Mouse (Mus musculus): ENCODE results near the gene Igsf21.

Igsf21 gene

DNA sequence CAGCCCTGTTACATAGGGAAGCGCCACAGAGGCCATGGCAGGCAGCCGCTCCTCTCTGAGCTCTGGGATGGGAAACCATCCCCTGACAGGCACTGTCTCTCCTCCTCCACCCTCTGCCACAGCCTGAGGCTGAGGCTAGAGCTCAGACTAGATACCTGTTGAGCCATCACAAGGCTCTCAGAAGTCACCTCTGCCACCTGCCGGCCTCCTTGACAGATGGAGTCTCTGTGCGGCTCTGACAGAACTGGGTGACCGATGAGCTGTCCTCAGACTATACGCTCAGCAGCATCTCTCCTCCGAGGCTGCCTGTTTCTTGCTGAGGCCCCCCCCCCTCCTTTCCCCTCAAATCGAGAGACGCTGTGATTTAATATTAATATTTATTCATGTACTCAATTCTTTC lies 49.9 kb downstream of the Igsf21 start:
- DNase-seq (ENCODE audit: low read depth, low spot score): no peak

DNA sequence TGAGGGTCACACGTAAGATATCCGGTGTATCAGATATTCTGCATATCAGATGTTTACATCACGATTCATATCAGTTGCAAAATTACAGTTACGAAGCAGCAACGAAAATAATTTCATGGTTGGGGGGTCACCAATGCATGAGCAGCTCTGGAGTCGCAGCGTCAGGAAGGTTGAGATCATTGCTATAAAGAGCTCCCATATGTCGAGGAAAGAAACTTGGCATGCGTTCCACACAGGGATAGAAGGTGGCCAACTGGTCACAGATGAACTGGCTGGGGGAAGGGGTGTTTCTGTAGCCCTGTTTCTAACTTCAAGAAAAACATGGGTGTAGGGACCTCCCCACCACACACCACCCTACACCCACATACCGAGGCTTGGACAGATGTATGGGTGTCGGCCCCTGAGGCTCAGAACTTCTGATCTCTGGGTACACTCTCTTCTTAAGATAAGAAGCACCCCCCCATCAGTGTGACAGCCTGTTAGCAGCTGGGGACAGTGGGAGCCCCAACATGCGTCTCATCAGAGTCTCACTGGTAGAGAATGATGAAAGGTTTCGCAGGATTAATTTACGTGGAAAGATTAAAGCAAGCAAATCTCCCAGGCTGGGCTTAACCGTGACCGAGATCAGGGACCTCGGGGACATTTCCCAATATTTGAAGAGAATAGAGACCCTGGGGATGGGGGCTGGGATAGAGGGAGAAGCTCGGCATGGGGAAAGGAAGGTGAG lies 54.1 kb downstream of the Igsf21 start:
- DNase-seq (ENCODE audit: low read depth, low spot score): no peak

- no peak for DNase-seq (ENCODE audit: low read depth, low spot score)
These were observed 57.0 kb downstream of the Igsf21 start for GRCm38 (mm10) chr4:140189601-140190000.

GRCm38 (mm10) chr4:140188626-140189025 lies 58.0 kb downstream of the Igsf21 start:
- no peak for DNase-seq (ENCODE audit: low read depth, low spot score)

- DNase-seq (ENCODE audit: low read depth, low spot score): no peak
These were observed 59.0 kb downstream of the Igsf21 start for GRCm38 (mm10) chr4:140187404-140188145.

- no peak for DNase-seq (ENCODE audit: low read depth, low spot score)
These were observed 67.0 kb downstream of the Igsf21 start for GRCm38 (mm10) chr4:140179576-140179975.

DNA sequence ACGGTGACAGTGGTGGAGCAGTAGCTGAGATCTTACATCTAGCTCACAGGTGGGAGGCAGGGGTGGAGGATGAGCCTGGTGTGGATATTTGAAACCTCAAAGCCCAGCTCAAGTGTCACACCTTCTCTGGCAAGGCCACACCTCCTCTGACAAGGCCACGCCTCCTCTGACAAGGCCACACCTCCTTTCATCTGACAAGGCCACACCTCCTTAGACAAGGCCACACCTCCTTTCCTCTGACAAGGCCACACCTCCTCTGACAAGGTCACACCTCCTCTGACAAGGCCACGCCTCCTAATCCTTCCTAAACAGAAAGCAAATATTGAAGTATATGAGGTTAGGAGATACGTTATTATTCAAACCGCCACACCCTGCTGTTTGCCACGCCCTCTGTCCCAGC lies 69.5 kb downstream of the Igsf21 start:
- DNase-seq (ENCODE audit: low read depth, low spot score): no peak

DNA sequence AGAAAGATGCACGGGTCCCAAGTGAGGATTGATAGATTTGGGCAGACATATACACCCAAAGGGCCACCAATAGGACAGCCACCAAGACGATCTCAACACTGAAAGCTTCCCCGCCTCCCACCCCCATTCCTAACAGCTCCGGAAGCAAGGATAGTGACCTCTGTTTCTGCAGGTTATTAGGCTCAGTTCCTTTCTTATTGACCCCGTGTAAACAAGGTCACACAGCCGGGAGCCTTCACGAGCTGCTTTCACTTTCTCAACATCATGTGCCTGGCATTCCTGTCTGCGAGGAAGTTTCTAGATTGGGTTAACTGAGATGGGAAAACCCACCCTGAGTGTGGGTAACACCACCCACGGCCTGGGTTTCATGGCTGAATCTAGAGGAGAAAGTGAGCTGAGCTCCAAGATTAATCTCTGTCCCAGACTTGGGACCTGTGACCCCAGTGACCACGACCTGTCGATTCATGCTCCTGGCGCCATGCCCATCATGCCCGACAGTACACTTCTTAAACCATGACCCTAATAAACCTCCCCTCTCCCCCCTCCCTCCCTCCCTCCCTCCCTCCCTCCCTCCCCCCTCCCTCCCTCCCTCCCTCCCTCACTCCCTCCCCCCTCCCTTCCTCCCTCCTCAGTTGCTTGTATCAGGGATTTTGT lies 72.7 kb downstream of the Igsf21 start:
- DNase-seq (ENCODE audit: low read depth, low spot score): no peak

GRCm38 (mm10) chr4:140173084-140173483 lies 73.5 kb downstream of the Igsf21 start:
- DNase-seq (ENCODE audit: low read depth, low spot score): no peak

DNA sequence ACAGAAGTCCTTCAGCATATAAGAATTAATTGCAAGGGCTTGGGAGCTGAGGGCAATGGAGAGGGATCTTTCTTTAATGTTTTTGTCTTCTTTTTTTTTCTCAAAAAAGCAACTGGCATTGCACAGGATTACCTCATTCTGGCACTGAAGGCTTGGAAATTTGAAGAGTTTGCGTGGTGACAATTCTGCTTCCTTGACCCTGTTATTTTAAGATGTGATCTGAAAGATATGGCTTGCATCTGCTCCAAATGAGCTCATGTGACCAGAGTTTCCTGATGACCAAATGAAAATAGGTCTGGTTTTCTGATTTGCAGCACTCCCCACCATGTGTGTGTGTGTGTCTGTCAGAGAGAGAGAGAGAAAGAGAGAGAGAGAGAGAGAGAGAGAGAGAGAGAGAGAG lies 74.7 kb downstream of the Igsf21 start:
- DNase-seq (ENCODE audit: low read depth, low spot score): no peak

DNA sequence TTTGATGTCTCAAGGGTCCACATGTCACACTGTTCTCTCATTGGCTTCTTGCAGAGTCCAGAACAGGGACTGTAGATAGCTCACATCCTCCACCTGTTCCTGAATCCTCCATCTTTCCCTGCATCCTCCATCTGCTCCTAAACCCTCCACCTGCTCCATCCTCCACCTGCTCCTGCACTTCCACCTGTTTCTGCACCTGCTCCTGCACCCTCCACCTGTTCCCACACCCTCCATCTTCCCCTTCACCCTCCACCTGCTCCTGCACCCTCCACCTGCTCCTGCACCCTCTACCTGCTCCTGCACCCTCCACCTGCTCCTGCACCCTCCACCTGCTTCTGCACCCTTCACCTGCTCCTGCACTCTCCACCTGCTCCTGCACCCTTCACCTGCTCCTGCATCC lies 75.4 kb downstream of the Igsf21 start:
- DNase-seq (ENCODE audit: low read depth, low spot score): no peak

DNA sequence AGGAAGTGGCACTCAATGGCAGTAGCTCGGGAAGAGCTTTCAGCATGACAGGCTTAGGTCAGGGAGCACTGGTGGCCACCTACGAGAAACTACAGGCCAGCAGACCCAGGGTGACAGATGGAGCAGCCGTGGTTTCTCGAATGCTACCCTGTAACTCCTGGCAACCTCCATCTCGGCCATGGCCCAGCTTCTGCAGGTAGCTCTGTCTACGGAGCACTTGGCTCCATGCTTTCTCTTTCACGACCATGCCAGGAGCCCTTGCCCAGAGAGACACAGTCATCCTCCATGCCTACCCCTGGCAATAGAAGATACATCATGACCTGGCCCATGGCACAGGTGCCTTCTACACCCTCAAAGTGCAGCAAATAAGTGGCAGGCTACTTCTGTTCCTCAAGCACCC lies 80.7 kb downstream of the Igsf21 start:
- DNase-seq (ENCODE audit: low read depth, low spot score): no peak

DNA sequence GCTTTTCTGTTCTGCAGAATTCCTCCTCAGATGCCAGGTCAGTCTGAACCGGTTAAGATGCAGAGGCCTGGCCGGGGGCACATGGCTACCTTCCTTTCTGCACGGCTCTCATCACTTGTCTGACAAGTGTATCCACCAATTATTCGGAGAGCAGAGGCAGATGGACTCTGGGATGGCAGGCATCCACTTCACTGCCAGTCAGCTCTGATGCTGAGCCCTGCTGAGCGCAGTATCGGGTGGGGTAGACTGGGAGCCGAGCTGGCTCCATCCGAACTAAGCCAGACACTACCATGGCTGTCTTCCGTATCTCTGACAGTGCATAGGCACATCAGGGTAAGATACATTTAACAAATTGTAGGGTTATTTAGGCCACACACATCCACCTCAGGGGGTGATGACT lies 81.9 kb downstream of the Igsf21 start:
- DNase-seq (ENCODE audit: low read depth, low spot score): no peak

- DNase-seq (ENCODE audit: low read depth, low spot score): no peak
These were observed 87.0 kb downstream of the Igsf21 start for GRCm38 (mm10) chr4:140159617-140160016.

- no peak for DNase-seq (ENCODE audit: low read depth, low spot score)
These were observed 91.6 kb downstream of the Igsf21 start for GRCm38 (mm10) chr4:140154899-140155463.

GRCm38 (mm10) chr4:140154484-140154883 lies 92.1 kb downstream of the Igsf21 start:
- DNase-seq (ENCODE audit: low read depth, low spot score): no peak

GRCm38 (mm10) chr4:140153711-140154114 lies 92.9 kb downstream of the Igsf21 start:
- DNase-seq (ENCODE audit: low read depth, low spot score): no peak

- DNase-seq (ENCODE audit: low read depth, low spot score): no peak
These were observed 93.5 kb downstream of the Igsf21 start for GRCm38 (mm10) chr4:140153101-140153500.

DNA sequence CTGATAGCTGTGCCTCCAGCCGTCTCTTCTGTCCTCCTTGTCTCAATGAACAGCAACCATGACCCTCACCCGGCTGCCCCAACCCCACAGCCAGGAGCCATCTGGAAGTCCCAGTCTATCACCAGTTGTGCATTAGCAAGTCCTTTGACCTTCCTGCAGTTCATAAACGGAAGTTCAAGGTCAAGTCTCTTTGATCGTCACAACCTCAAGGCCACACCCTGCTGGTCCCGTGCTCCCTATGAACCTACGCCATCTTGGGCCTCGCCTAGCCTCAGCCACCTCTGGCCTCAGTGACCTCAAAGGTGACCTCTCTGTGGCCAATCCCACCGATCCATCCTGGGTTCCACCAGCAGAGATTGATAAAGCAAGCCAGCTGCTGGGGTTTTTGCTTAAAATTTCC lies 96.9 kb downstream of the Igsf21 start:
- DNase-seq (ENCODE audit: low read depth, low spot score): no peak

GRCm38 (mm10) chr4:140147857-140148695 lies 98.5 kb downstream of the Igsf21 start:
- no peak for DNase-seq (ENCODE audit: low read depth, low spot score)

DNA sequence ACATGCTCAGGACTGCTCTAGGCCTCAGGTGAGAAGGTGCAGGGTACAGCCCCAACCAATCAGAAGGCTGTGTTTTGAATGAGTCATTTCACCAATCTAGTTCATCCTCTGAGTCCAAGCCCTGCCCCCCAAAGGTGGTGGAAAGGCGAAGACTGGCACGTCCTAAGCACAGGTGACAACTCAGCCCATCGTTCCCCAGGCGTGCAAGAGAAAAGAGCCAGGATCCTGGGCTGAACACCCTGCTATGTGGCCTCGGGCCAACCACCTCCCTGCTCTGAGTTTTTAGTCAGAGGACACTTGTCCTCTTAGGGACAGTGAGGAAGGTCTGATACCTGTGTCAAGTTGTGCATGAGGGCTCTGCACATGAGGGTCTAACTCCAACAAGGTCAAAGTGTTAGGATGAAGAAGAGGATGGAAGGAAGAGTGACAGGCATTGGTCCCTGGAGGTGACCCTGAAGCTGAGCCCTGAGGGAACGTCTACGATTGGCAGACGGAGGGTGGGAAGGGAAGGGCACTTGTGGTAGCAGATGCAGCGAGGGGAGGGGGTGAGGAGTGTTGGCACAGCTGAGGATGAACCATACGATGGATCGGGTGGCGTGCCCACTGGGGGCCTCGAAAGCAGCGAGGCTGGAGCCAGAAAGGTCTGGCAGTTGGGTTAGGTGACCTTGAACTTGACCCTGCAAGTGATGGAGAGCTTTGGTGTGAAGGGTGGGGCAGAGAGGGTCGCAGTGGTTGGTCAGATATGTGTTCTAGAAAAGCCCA lies 99.3 kb downstream of the Igsf21 start:
- no peak for DNase-seq (ENCODE audit: low read depth, low spot score)

All from brain, embryonic 18.5 days (tissue).